Mouse (Mus musculus) liver, embryonic 14 days (tissue): ENCODE measurements around the gene Tmod1. TPM values are rescaled to one million over a fixed set of nuclear protein-coding genes. Genes with fewer than 3 reads are reported as not detected.

Experiments
- polyA plus RNA-seq: library from polyadenylated mRNA; depleted of rRNA; stranded (reverse); fragments of >200 nt; gene quantifications from 2 replicates; pipeline ENCODE4 v1.2.3, GENCODE M21; 2012; rRNA removed

Gene Tmod1
- 29.4 and 34.4 TPM in 2 replicates for polyA plus RNA-seq

DNA sequence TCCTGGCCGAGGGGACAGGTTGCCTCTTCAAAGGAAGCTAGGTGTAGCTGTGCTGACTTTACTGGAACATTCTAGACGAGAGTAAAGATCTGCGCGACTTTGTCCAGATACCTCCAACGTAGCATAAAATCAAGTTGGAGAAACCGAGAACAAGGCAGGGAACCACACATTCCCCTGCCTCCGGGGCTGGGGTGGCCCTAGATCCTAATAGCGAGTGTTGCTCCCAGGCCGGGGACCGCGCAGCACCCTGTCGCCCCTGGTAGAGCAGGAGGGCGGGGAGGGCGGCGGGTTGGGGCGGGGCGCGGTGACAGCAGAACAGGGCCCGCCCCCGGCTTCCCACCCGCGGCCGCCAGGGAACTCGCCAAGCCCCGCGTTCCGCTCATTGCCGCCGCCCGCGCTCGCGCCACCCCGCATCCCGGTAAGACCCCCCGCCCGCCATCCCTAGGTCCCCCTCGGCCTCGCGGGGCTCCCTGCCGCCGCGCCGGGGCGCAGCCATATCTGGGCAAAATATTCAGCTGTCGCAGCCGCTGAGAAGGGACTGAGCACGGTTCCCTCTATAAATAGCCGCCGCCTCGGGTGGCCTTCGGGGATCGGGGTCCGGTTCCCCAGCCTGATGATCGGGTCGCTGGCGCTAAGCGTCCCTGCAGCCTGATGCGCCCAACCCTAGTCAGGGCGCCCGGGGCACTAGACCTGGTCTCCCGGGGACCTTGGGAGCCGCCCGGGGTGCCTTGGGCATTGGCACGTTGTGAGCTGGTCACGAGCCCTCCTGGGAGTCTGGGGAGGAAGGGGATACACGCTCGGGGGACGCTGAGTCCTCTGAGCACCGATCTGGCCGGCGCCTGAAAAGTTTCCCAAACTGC lies at the start of gene Tmod1:
TSS of gene Tmod1 (plus strand) at position 44 of the 860 bp plus-strand sequence.

GRCm38 (mm10) chr4:46138287-46139222 lies 99.8 kb downstream of the Tmod1 start, which contains the start of the genes Ncbp1 and Tstd2:
Gene Ncbp1, plus strand, starts transcription at chr4:46138613.
Gene Tstd2, minus strand, starts transcription at chr4:46138694.

Other genes starting within 250 kb of the Tmod1 start
- 26.2 and 32.0 TPM in 2 replicates for gene Aldh1b1, start 239.9 kb upstream of the Tmod1 start, polyA plus RNA-seq
- gene Igfbpl1, start 212.0 kb upstream of the Tmod1 start, polyA plus RNA-seq, result 0.01 and 0.06 TPM in 2 replicates
- gene Stra6l, start 190.3 kb upstream of the Tmod1 start, polyA plus RNA-seq, result 4.3 and 5.2 TPM in 2 replicates
- gene Ccdc180, start 148.6 kb upstream of the Tmod1 start, polyA plus RNA-seq, result 0.02 TPM in 2 replicates
- 5.6 and 6.7 TPM in 2 replicates for gene Tdrd7, start 73.6 kb upstream of the Tmod1 start, polyA plus RNA-seq
- 39.0 and 40.4 TPM in 2 replicates for gene Ncbp1, start 99.7 kb downstream of the Tmod1 start, polyA plus RNA-seq
- 5.8 and 6.8 TPM in 2 replicates for gene Tstd2, start 99.8 kb downstream of the Tmod1 start, polyA plus RNA-seq
- gene Xpa, start 157.4 kb downstream of the Tmod1 start, polyA plus RNA-seq, result 8.7 and 9.4 TPM in 2 replicates